Mouse (Mus musculus) v-Abl transformed pro-B cells (cell line): ENCODE measurements around the gene Esyt1.
"Not testable (repeated sequence)": the region's sequence is repeated elsewhere in the genome, so short reads cannot be mapped to it uniquely, and the experiment has no call there.

Experiments
- in situ Hi-C, 2 experiments: fragments of 400-800 bp; cut with MboI; formaldehyde crosslinking; loops; one replicate each; pipeline ENCODE4 v1.15.1; 2025; ENCODE audit not compliant: unreplicated experiment in 2 of 2

The Esyt1 gene

GRCm38 (mm10) chr10:128525671-128526308 is at the start of gene Esyt1:
TSS of gene Esyt1 (minus strand) at chr10:128525871.
- in situ Hi-C loops = loop anchor here in 1 of 2 experiments (5.0 kb wide), 2 partner anchors 33 to 63 kb away; partner anchors contain the start of gene Myl6

- in situ Hi-C loops = no loop called here
These were observed 49.4 kb upstream of the Esyt1 start for GRCm38 (mm10) chr10:128575063-128575462.

GRCm38 (mm10) chr10:128565788-128566531 is 40.3 kb upstream of the Esyt1 start, which contains the start of gene Pa2g4:
TSS of gene Pa2g4 (minus strand) at chr10:128565987.
- in situ Hi-C loops = no loop called here

GRCm38 (mm10) chr10:128565206-128565787 is 39.6 kb upstream of the Esyt1 start:
- in situ Hi-C loops = no loop called here

GRCm38 (mm10) chr10:128563544-128563943 is 37.9 kb upstream of the Esyt1 start:
- in situ Hi-C loops = loop anchor here (5.0 kb wide), 2 partner anchors 39 to 44 kb away; no protein-coding TSS in a partner anchor

- in situ Hi-C loops = no loop called here
These were observed 31.3 kb upstream of the Esyt1 start for GRCm38 (mm10) chr10:128556963-128557362.

- in situ Hi-C loops = no loop called here
These were observed 30.6 kb upstream of the Esyt1 start for GRCm38 (mm10) chr10:128556286-128556685.

- in situ Hi-C loops = not testable (repeated sequence)
These were observed 29.9 kb upstream of the Esyt1 start for GRCm38 (mm10) chr10:128555567-128555966.

GRCm38 (mm10) chr10:128550144-128550823 is 24.6 kb upstream of the Esyt1 start:
- in situ Hi-C loops = loop anchor here in 1 of 2 experiments (5.0 kb wide), 1 partner anchor 122 kb away; the partner anchor contains the start of gene Suox

- in situ Hi-C loops = loop anchor here (5.0 to 10.0 kb wide), 5 partner anchors 123 to 215 kb away; partner anchors contain the start of genes Cs (in 2 of the 2), Suox (in 2 of the 2) and Coq10a (in 1 of the 2)
These were observed 24.0 kb upstream of the Esyt1 start for GRCm38 (mm10) chr10:128549682-128550057.

GRCm38 (mm10) chr10:128548947-128549681 is 23.4 kb upstream of the Esyt1 start, which contains the start of gene Rpl41:
TSS of gene Rpl41 (minus strand) at chr10:128549305.
- in situ Hi-C loops = loop anchor here (5.0 to 10.0 kb wide), 4 partner anchors 126 to 214 kb away; partner anchors contain the start of genes Cs (in 2 of the 2), Coq10a (in 1 of the 2) and Suox (in 1 of the 2)

GRCm38 (mm10) chr10:128548051-128548791 is 22.6 kb upstream of the Esyt1 start:
- in situ Hi-C loops = loop anchor here (5.0 to 10.0 kb wide), 4 partner anchors 127 to 213 kb away; partner anchors contain the start of genes Cs (in 2 of the 2), Coq10a (in 1 of the 2) and Suox (in 1 of the 2)

GRCm38 (mm10) chr10:128547361-128548032 is 21.8 kb upstream of the Esyt1 start, which contains the start of gene Zc3h10:
TSS of gene Zc3h10 (minus strand) at chr10:128547774.
- in situ Hi-C loops = loop anchor here (5.0 to 10.0 kb wide), 4 partner anchors 127 to 213 kb away; partner anchors contain the start of genes Cs (in 2 of the 2), Coq10a (in 1 of the 2) and Suox (in 1 of the 2)

GRCm38 (mm10) chr10:128546787-128547186 is 21.1 kb upstream of the Esyt1 start:
- in situ Hi-C loops = loop anchor here (5.0 to 10.0 kb wide), 4 partner anchors 128 to 212 kb away; partner anchors contain the start of genes Cs (in 2 of the 2), Coq10a (in 1 of the 2) and Suox (in 1 of the 2)

- in situ Hi-C loops = loop anchor here (5.0 to 10.0 kb wide), 4 partner anchors 128 to 212 kb away; partner anchors contain the start of genes Cs (in 2 of the 2), Coq10a (in 1 of the 2) and Suox (in 1 of the 2)
These were observed 20.7 kb upstream of the Esyt1 start for GRCm38 (mm10) chr10:128546361-128546760.

GRCm38 (mm10) chr10:128545570-128545898 is 19.9 kb upstream of the Esyt1 start:
- in situ Hi-C loops = loop anchor here (5.0 to 10.0 kb wide), 4 partner anchors 129 to 211 kb away; partner anchors contain the start of genes Cs (in 2 of the 2), Coq10a (in 1 of the 2) and Suox (in 1 of the 2)
